Mouse (Mus musculus): ENCODE results near the gene Ppp1r13l. TPM values are rescaled to one million over a fixed set of nuclear protein-coding genes. Genes with fewer than 3 reads are reported as not detected.

The Ppp1r13l gene
- polyA plus RNA-seq, 1 experiment from 2014 or later, result 6.6 TPM

GRCm38 (mm10) chr7:19327782-19328181 is 31.8 kb upstream of the Ppp1r13l start:
- Histone ChIP-seq H3K9ac (ENCODE audit: low read length) (no peak overlapping the region), H3K4me3 (ENCODE audit: low read depth, low read length) (no peak overlapping the region), H3K27me3 (ENCODE audit: control insufficient read depth, insufficient read depth, low read length) (peaks cover 2% of the 10 kb centered on the region; the same call in 1 of the 2 replicates), H3K9me3 (ENCODE audit: control insufficient read depth, low read length) (no peaks in the 10 kb centered on the region), H3K27ac (replicated peaks; ENCODE audit: low read depth, low read length) (no peak overlapping the region), H3K4me1 (ENCODE audit: control insufficient read depth, insufficient read depth, low read length) (peaks cover 16% of the 10 kb centered on the region), H3K36me3 (ENCODE audit: control insufficient read depth, insufficient read depth, low read length) (no peaks in the 10 kb centered on the region), H3K4me2 (ENCODE audit: low read depth, severe bottlenecking) (no peak overlapping the region)
- WGBS, result 83% methylated on average over 5 of the region's 5 CpGs
- ATAC-seq (ENCODE audit: insufficient number of reproducible peaks, low FRiP score, low TSS enrichment, low read depth), result no peak
- no peak for DNase-seq (ENCODE audit: low spot score)

GRCm38 (mm10) chr7:19328425-19328824 is 31.1 kb upstream of the Ppp1r13l start:
- no peak for DNase-seq (ENCODE audit: low spot score)
- H3K36me3 ChIP-seq (ENCODE audit: control insufficient read depth, insufficient read depth, low read length), result no peaks in the 10 kb centered on the region
- no peak overlapping the region for H3K4me3 ChIP-seq (ENCODE audit: low read depth, low read length)
- H3K27me3 ChIP-seq (ENCODE audit: control insufficient read depth, insufficient read depth, low read length), result no peaks in the 10 kb centered on the region; the same call in 1 of the 2 replicates
- no peak overlapping the region for H3K9ac ChIP-seq (ENCODE audit: low read length)
- peaks cover 16% of the 10 kb centered on the region for H3K4me1 ChIP-seq (ENCODE audit: control insufficient read depth, insufficient read depth, low read length)
- ATAC-seq (ENCODE audit: insufficient number of reproducible peaks, low FRiP score, low TSS enrichment, low read depth), result no peak
- no peak overlapping the region for H3K4me2 ChIP-seq (ENCODE audit: low read depth, severe bottlenecking)
- no peaks in the 10 kb centered on the region for H3K9me3 ChIP-seq (ENCODE audit: control insufficient read depth, low read length)
- H3K27ac ChIP-seq (replicated peaks; ENCODE audit: low read depth, low read length), result no peak overlapping the region

GRCm38 (mm10) chr7:19331910-19332309 is 27.6 kb upstream of the Ppp1r13l start:
- no peak for ATAC-seq (ENCODE audit: insufficient number of reproducible peaks, low FRiP score, low TSS enrichment, low read depth)
- 72% methylated on average over 2 of the region's 2 CpGs for WGBS
- no peak overlapping the region for H3K27ac ChIP-seq (replicated peaks; ENCODE audit: low read depth, low read length)

GRCm38 (mm10) chr7:19332709-19333352 is 26.7 kb upstream of the Ppp1r13l start:
- DNase-seq (ENCODE audit: low spot score) (peak; percentile 50), ATAC-seq (ENCODE audit: insufficient number of reproducible peaks, low FRiP score, low TSS enrichment, low read depth) (0 out of 2 replicates have a peak, but pooled peaks have one; percentile 18)
- Histone ChIP-seq H3K9ac (ENCODE audit: low read length) (peak overlapping the region; percentile 71), H3K4me2 (ENCODE audit: low read depth, severe bottlenecking) (peak overlapping the region; percentile 90), H3K27ac (replicated peaks; ENCODE audit: low read depth, low read length) (no peak overlapping the region), H3K4me1 (ENCODE audit: control insufficient read depth, insufficient read depth, low read length) (peaks cover 1% of the 10 kb centered on the region), H3K9me3 (ENCODE audit: control insufficient read depth, low read length) (no peaks in the 10 kb centered on the region), H3K27me3 (ENCODE audit: control insufficient read depth, insufficient read depth, low read length) (no peaks in the 10 kb centered on the region), H3K36me3 (ENCODE audit: control insufficient read depth, insufficient read depth, low read length) (no peaks in the 10 kb centered on the region), H3K4me3 (ENCODE audit: low read depth, low read length) (peak overlapping the region; percentile 57)
- under 1% methylated on average over 51 of the region's 52 CpGs for WGBS

More at GRCm38 (mm10) chr7:19331910-19332309, 27.6 kb upstream of the Ppp1r13l start:
- Histone ChIP-seq H3K4me3 (ENCODE audit: low read depth, low read length) (no peak overlapping the region), H3K27me3 (ENCODE audit: control insufficient read depth, insufficient read depth, low read length) (no peaks in the 10 kb centered on the region), H3K9ac (ENCODE audit: low read length) (no peak overlapping the region), H3K4me2 (ENCODE audit: low read depth, severe bottlenecking) (no peak overlapping the region), H3K9me3 (ENCODE audit: control insufficient read depth, low read length) (no peaks in the 10 kb centered on the region), H3K4me1 (ENCODE audit: control insufficient read depth, insufficient read depth, low read length) (peaks cover 8% of the 10 kb centered on the region), H3K36me3 (ENCODE audit: control insufficient read depth, insufficient read depth, low read length) (no peaks in the 10 kb centered on the region)
- DNase-seq (ENCODE audit: low spot score), result no peak

- ATAC-seq (ENCODE audit: insufficient number of reproducible peaks, low FRiP score, low TSS enrichment, low read depth), result no peak
- H3K4me2 ChIP-seq (ENCODE audit: low read depth, severe bottlenecking), result no peak overlapping the region
- no peak overlapping the region for H3K9ac ChIP-seq (ENCODE audit: low read length)
- no peaks in the 10 kb centered on the region for H3K4me1 ChIP-seq (ENCODE audit: control insufficient read depth, insufficient read depth, low read length)
- WGBS, result 28% methylated on average over 3 of the region's 3 CpGs
- H3K9me3 ChIP-seq (ENCODE audit: control insufficient read depth, low read length), result no peaks in the 10 kb centered on the region
- H3K36me3 ChIP-seq (ENCODE audit: control insufficient read depth, insufficient read depth, low read length), result no peaks in the 10 kb centered on the region
- H3K27ac ChIP-seq (replicated peaks; ENCODE audit: low read depth, low read length), result no peak overlapping the region
- no peaks in the 10 kb centered on the region for H3K27me3 ChIP-seq (ENCODE audit: control insufficient read depth, insufficient read depth, low read length)
- DNase-seq (ENCODE audit: low spot score), result no peak
- no peak overlapping the region for H3K4me3 ChIP-seq (ENCODE audit: low read depth, low read length)
Observed at GRCm38 (mm10) chr7:19335583-19335982, 24.0 kb upstream of the Ppp1r13l start.

GRCm38 (mm10) chr7:19337122-19337521 is 22.4 kb upstream of the Ppp1r13l start:
- Histone ChIP-seq H3K4me3 (ENCODE audit: low read depth, low read length) (no peak overlapping the region), H3K9me3 (ENCODE audit: control insufficient read depth, low read length) (no peaks in the 10 kb centered on the region), H3K36me3 (ENCODE audit: control insufficient read depth, insufficient read depth, low read length) (no peaks in the 10 kb centered on the region), H3K9ac (ENCODE audit: low read length) (no peak overlapping the region), H3K4me1 (ENCODE audit: control insufficient read depth, insufficient read depth, low read length) (peaks cover 4% of the 10 kb centered on the region; the same call in 1 of the 2 replicates), H3K4me2 (ENCODE audit: low read depth, severe bottlenecking) (no peak overlapping the region), H3K27me3 (ENCODE audit: control insufficient read depth, insufficient read depth, low read length) (peaks cover 11% of the 10 kb centered on the region), H3K27ac (replicated peaks; ENCODE audit: low read depth, low read length) (no peak overlapping the region)
- ATAC-seq (ENCODE audit: insufficient number of reproducible peaks, low FRiP score, low TSS enrichment, low read depth) (no peak), DNase-seq (ENCODE audit: low spot score) (no peak)
- WGBS, result 62% methylated on average over 10 of the region's 10 CpGs

GRCm38 (mm10) chr7:19338060-19338459 is 21.5 kb upstream of the Ppp1r13l start:
- no peaks in the 10 kb centered on the region for H3K9me3 ChIP-seq (ENCODE audit: control insufficient read depth, low read length)
- H3K27me3 ChIP-seq (ENCODE audit: control insufficient read depth, insufficient read depth, low read length), result peaks cover 13% of the 10 kb centered on the region
- no peak overlapping the region for H3K4me3 ChIP-seq (ENCODE audit: low read depth, low read length)
- H3K4me1 ChIP-seq (ENCODE audit: control insufficient read depth, insufficient read depth, low read length), result peaks cover 8% of the 10 kb centered on the region; the same call in 1 of the 2 replicates
- WGBS, result 63% methylated on average over 2 of the region's 2 CpGs
- no peak overlapping the region for H3K4me2 ChIP-seq (ENCODE audit: low read depth, severe bottlenecking)
- H3K36me3 ChIP-seq (ENCODE audit: control insufficient read depth, insufficient read depth, low read length), result no peaks in the 10 kb centered on the region
- H3K9ac ChIP-seq (ENCODE audit: low read length), result no peak overlapping the region
- ATAC-seq (ENCODE audit: insufficient number of reproducible peaks, low FRiP score, low TSS enrichment, low read depth) (no peak), DNase-seq (ENCODE audit: low spot score) (no peak)
- no peak overlapping the region for H3K27ac ChIP-seq (replicated peaks; ENCODE audit: low read depth, low read length)

- DNase-seq (ENCODE audit: low spot score) (no peak), ATAC-seq (ENCODE audit: insufficient number of reproducible peaks, low FRiP score, low TSS enrichment, low read depth) (no peak)
- Histone ChIP-seq H3K4me3 (ENCODE audit: low read depth, low read length) (no peak overlapping the region), H3K27ac (replicated peaks; ENCODE audit: low read depth, low read length) (no peak overlapping the region), H3K4me2 (ENCODE audit: low read depth, severe bottlenecking) (no peak overlapping the region), H3K27me3 (ENCODE audit: control insufficient read depth, insufficient read depth, low read length) (peaks cover 13% of the 10 kb centered on the region), H3K4me1 (ENCODE audit: control insufficient read depth, insufficient read depth, low read length) (peaks cover 8% of the 10 kb centered on the region; the same call in 1 of the 2 replicates), H3K9ac (ENCODE audit: low read length) (no peak overlapping the region), H3K9me3 (ENCODE audit: control insufficient read depth, low read length) (no peaks in the 10 kb centered on the region), H3K36me3 (ENCODE audit: control insufficient read depth, insufficient read depth, low read length) (no peaks in the 10 kb centered on the region)
- 71% methylated on average over 7 of the region's 7 CpGs for WGBS
Observed at GRCm38 (mm10) chr7:19338596-19338995, 21.0 kb upstream of the Ppp1r13l start.

GRCm38 (mm10) chr7:19341250-19341649 is 18.3 kb upstream of the Ppp1r13l start:
- H3K4me3 ChIP-seq (ENCODE audit: low read depth, low read length), result no peak overlapping the region; the same call in 1 of the 2 replicates
- DNase-seq (ENCODE audit: low spot score), result no peak
- H3K9ac ChIP-seq (ENCODE audit: low read length), result no peak overlapping the region
- H3K36me3 ChIP-seq (ENCODE audit: control insufficient read depth, insufficient read depth, low read length), result no peaks in the 10 kb centered on the region
- 19% methylated on average over 10 of the region's 10 CpGs for WGBS
- no peak overlapping the region for H3K27ac ChIP-seq (replicated peaks; ENCODE audit: low read depth, low read length)
- H3K4me2 ChIP-seq (ENCODE audit: low read depth, severe bottlenecking), result no peak overlapping the region
- peaks cover 15% of the 10 kb centered on the region for H3K4me1 ChIP-seq (ENCODE audit: control insufficient read depth, insufficient read depth, low read length)
- ATAC-seq (ENCODE audit: insufficient number of reproducible peaks, low FRiP score, low TSS enrichment, low read depth), result no peak
- H3K27me3 ChIP-seq (ENCODE audit: control insufficient read depth, insufficient read depth, low read length), result peaks cover 13% of the 10 kb centered on the region
- no peaks in the 10 kb centered on the region for H3K9me3 ChIP-seq (ENCODE audit: control insufficient read depth, low read length)
